Mouse (Mus musculus): ENCODE data around the gene Lrmda.

Lrmda gene

DNA sequence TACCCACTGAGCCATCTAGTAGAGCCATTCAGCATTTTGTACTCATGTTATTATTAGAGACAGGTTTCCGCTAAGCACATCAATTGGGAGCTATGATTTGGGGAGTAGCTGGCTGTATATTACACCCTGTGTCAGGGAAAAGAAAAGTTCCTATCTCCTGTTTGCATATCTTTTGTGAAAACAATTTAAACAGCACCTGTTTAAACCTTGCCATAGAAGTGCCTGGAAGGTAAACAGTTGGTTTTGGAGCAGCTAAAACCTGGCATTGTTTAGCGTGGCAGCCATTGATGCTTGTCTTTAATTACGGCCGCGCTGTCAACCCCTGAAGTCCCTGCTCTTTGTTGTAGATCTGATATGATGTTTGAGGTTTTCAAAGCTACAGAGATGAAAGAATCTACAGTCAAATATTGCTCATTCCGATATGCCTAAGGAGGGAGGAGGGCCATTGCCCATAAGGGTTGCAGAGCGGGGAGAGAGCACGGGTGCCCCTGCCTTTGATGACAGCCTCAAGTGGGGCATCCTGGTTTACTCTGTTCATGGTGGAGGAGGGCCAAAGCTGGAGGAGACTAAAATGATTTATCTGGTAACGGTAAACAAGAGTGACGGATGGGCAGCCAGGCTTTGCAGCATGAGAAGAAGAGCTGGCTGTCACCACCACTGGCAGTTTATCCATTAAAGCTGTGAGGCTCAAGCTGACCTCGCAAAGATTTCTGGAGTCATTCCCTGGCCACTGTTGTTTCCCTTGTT, 306.9 kb downstream of the Lrmda start:
- DNase-seq (ENCODE audit: low spot score in 2 of 2) = no peak

DNA sequence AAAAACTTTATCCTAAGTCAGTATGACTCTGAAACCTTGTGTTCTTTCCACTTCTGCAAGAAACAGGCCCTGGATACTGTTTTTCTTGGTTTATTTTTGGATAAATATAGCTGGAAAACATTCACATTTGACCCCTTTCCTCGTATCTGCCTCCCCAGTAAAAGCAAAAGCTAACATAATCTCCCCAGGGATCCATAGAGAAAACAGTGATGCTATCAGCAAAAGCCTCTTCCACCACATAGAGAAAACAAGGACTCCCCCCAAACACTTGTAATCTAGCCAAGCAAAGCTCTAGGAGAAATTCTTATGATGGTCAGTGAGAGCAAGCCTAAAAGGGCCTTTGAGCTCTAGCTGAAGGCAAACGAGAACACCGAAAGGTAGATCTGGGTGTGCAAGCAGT, 309.7 kb downstream of the Lrmda start:
- DNase-seq (ENCODE audit: low spot score in 2 of 2) = no peak

DNA sequence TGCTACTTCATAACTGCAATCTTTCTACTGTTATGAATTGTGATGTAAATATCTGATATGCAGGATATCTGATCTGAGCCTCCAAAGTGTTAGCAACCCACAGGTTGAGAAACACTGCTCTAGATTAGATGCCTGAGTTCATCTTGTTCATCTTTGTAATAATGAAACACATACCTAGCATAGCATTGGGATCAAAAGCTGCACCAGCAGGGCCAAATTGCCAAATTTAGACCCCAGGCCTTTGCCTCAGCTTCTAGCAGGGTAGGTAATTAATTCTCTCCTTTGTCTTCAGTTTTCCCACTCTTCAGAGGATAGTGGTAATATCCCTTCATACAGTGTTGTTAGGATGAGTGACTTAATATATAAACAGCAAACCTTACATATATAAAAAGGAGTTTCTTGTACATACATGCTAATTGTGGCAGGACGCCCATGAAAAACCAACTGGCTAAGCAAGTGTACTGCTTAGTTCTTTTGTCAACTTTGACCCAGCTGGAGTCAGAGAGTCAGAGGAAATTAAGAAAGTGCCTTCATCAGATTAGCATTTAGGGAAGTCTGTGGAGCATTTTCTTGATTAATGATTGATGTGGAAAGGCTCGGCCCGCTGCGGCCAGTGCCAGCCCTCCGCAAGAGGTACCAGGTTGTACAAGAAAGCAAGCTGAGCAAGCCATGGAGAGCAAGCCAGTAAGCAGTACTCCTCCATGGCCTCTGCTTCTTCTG, 315.7 kb downstream of the Lrmda start:
- DNase-seq (ENCODE audit: low spot score in 2 of 2) = no peak

DNA sequence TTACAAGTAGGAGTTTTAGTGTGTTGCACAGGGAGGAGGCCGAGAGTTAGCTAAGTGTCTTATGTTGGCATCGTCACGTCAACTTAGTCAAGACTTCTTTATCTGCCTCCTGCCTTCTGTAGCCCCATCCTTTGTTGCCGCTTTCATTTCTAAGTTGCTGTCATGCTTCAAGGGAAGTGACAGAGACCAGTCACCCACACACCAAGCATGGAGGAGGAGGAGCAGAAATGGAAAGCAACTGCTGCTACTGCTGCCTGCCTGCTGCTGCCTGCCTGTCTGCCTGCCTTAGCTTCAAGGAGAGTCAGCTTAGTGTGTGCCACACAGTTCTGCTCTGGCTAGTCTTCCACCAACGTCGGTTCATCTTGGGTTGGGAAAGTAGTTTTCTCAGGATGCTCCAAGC, 319.7 kb downstream of the Lrmda start:
- DNase-seq (ENCODE audit: low spot score in 2 of 2) = no peak

DNA sequence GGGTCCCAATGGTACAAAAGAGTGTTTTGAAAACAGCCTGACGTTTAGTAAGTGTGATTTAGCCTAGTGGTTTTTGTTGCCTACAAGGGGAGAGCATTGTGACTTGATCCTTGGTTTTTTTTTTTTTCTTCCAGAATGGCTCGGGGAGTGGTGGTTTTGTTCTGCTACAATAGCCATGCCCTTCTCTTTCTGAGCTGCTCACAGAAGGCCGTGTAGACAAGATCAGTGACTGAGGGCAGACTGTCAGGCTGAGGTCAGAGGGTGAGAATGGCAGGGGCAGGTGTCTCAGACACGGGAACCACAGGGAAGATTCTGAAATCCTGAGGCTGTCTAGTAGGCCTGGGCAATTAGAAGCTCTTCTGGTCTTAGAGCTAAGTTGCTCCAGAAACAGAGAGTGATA, 323.8 kb downstream of the Lrmda start:
- no peak for DNase-seq (ENCODE audit: low spot score in 2 of 2)

DNA sequence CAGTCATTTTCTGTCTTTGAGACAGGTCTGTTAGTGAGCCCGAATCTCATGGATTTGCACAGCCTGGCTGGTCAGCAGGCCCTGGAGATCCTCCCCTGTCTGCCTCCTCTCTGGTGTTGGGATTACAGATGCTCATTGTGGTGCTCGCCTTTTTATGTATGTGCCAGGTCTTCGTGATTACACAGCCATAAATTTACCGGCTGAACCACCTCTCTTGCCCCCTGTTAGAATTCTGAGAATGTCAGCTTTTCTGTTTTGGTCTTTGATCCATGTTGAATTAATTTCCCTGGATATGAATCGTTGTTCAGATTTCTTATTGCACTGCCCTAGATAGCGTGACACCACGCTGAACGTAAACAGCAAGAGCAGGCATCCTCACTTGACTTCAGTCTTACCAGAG, 325.7 kb downstream of the Lrmda start:
- DNase-seq (ENCODE audit: low spot score in 2 of 2) = no peak

DNA sequence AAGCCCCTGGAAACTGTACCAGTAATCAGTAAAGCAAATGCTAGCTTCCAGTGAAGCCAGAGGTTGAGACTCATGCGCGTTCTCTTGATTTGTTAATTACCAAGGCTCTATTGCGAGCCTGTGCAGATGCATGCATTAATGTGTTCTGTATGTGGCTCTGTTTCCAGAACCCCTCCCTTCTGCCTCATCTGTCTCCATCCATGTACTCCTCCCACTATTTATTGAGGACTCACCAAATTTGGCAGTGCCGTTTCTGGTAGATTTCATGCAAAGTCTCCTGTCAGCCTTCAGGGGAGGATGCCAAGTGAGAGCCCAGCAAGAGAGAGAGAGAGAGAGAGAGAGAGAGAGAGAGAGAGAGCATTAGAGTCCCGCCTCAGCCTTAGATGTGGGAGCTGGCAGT, 334.1 kb downstream of the Lrmda start:
- no peak for DNase-seq (ENCODE audit: low spot score in 2 of 2)

DNA sequence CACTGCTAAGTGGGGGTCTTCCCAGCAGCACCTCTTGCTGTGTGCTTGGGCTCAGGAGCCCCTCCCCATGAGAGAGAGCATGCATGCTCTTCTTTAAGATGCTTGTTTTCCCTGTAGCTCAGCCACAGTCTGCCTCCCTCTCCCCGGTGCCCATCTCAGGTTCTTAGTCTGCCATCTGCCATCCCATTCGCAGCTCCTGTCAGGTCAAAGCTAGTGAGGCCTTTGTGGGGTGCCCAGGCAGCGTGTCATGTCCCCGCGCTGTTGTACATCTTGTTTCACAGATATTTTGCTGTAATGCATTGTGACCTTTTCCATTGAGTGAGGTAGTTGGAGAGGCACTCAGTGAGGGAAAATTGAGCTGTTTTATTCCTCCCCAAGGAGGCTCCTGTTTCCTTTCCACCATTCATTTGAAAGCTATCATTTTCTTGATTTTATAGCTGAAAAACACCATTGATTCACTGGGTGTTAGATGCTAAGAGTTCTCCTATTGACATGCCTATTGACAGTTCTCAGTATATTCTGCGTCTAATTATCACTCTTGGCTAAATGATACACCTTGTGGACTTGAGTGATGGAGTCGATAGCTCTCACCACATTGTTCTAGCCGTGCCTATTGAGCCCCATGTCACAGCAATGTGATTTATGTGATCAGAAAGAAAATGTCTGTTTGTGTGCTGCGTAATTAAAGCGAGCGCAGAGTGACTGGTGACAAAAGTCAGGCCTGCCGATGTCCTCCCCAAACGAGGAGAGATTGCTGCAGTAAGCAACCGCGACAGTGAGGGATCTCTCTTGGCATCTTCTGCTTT, 335.5 kb downstream of the Lrmda start:
- DNase-seq (ENCODE audit: low spot score in 2 of 2) = no peak

DNA sequence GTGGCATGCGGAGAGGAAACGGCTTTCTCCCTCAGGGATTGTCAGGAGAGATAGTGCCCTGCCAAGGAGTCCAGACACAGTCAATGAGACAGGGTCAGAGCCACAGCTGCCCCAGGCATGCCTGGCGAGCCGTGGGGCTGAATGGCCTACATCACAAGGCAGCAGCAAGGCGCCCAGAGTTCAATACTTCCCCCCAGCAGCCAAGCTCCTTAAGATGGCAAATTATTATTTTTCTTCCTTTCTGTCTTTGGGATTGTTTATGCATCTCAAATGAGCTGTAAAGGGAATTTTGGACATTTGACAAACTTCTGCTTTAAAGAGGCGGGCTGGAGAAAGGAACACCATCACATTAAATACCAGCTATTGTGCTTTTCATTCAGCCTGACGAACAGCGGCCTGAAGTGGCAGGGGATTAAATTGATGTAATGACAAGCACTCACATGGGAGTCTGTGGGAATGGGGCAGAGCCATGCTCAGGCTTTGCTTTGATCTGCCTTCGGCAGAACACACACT, 338.5 kb downstream of the Lrmda start:
- DNase-seq (ENCODE audit: low spot score in 2 of 2) = no peak

DNA sequence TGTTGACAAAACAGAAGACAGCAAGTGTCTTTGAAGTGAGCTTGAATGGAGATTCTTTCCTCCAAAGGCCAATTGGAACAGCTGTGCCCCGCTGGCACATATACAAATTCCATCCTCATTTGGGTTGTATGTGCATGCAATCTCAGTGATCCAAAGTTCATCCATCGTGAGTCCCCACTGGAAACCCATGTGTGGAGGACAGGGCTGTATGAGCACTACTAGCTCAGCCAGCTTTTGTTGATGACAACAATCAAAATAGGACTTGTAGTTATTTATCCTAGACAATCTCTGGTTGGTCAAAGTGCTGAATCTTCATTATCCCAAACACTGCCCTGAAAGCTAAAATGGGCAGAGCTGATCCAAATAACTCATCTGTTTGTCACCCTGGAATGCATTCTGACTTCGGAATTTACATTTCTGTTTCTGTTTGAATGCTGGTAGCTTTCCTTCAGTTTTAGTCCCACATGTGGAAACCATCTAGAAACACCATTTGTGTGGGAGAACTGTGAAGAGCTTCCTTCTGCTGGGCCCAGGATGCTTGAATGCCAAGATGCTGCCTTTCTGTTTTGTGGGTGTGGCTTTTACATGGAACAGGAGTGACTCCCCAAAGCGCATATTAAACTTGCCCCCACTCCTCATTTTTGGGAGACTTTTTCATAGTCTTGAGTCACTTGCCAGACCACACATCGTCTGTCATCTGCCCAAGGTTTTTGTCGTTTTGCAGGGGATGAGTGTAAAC, 344.7 kb downstream of the Lrmda start:
- peak in 1 of 2 experiments; percentile 19 for DNase-seq (ENCODE audit: low spot score in 2 of 2)

DNA sequence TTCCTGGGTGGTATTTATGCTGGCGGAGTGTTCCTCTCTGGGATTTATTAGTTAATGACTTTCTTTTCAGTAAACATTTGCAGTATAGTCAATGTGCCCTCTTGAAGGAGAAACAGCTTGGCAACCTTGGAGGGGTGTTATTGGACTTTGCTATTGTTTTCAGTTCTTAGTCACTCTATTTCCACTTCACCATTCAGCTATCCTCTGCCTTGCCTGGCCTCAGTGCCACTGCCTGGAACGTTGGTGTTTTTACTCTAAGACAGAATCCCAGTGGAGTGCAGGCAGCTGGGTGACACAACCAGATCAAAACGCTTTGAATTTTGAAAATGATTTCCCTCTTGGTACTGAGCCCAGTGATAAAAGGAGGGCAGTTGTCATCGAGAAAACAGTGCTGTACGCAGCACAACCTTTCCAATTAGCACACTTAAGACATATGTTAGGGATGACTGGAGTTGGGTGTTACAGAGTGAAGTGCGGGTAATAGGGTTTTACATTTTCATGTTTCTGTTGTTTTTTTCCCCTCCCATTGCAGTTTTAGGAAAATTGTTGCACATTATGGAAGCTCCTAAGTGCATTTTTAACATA, 345.4 kb downstream of the Lrmda start:
- no peak for DNase-seq (ENCODE audit: low spot score in 2 of 2)

DNA sequence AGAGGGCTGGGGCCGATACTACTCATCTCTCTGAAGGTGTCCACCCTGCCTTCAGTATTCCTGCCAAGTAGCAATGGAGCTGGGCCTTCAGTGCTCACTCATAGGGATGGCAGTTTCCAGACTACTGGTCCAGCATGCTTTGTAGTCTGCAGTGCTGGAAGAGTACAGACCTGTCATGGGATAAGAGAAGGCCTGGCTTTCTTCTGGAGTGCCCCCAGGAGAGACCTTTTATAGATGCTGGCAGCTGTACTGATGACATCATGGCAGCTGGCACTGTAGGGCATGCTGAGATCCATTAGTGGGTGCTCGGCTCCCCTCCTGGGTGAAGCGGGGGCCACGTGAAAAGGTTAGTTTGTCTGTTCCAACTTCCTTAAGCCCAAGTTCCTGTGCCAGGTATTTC, 348.1 kb downstream of the Lrmda start:
- no peak for DNase-seq (ENCODE audit: low spot score in 2 of 2)

DNA sequence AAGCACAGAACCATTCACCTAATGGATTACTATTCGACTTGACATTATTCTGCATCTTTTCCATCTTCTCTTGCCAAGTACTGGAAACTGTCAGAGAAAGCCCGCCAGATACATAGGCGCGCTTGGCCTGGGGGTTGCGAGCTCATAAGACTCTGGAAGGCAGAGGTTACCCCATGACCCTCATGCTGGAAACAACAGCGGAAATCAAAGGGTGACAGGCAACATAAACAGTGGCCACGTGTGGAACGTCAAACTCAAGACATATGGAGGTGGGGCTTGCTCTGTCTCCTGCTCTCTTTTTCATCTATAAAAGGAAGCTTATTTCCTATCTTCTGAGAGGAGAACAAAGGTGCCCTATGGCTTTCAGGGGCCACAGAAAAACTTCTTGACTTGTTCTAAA, 351.6 kb downstream of the Lrmda start:
- DNase-seq (ENCODE audit: low spot score in 2 of 2) = no peak

DNA sequence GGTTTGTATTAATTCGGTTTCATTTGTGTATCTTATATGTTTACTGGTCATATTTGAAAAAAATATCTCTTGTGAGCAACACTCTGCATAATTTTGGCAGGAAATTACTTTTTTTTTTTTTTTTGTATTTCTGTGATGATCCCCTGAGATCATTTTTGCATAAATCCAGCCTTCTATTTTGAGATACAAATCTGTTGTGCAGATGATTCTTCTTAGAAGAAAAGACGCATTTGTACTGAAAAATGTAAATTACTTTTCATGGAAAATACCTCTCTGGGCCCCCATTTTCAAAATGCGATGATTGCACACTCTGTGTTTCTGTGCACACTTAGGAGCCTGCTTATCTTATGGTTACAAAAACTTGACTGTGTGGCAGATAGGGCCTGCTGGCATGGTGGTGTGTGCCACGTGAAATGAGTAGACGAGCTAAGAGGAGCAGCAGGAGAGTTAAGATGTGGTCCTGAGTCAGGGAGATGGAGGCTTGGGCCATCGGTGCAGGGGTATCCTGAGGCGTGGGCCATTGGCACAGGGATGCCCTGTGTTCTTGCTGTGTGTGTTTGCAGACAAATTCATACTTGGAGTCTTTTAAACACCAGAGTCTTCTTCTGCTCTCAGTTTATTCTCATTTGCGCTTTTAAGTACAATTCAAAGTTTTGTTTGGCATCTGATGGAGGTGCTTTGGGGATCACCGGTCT, 353.3 kb downstream of the Lrmda start:
- no peak for DNase-seq (ENCODE audit: low spot score in 2 of 2)

DNA sequence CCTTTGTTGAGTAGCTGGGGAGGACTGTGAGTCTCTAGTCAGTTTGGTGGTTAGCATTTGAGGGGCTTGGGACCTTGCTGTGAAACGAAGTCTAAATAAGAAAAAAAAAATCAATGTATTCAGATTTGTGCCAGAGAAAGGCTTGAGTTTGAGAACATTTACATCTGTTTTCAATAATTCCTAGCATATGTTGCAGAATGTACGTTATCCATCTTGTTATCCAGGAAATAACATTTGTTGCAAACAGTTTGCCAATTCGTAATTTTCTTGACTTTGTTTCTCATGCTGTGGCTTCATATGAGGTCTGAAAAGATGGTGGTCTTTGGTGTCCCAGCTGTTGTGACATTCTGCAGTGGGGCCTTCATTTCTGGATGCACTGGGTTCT, 353.8 kb downstream of the Lrmda start:
- no peak for DNase-seq (ENCODE audit: low spot score in 2 of 2)

DNA sequence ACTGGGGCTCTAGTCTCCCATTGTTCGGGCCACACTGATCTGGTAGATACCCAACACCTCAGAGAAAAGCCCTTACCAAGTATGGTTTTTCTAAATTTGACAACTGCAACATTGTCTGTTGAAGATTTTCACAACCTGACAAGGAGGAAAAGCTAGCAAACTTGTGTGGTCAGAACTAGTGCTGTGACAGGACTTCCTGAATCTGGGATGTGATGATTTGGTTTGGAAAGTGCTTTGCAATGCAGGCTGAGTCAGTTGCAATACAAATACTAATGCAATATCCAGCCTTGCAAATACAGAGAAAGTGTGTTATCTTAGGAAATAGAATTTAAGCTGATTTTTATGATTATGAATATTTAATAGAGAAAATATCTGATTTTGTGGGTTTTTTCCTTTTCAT, 357.6 kb downstream of the Lrmda start:
- no peak for DNase-seq (ENCODE audit: low spot score in 2 of 2)

DNA sequence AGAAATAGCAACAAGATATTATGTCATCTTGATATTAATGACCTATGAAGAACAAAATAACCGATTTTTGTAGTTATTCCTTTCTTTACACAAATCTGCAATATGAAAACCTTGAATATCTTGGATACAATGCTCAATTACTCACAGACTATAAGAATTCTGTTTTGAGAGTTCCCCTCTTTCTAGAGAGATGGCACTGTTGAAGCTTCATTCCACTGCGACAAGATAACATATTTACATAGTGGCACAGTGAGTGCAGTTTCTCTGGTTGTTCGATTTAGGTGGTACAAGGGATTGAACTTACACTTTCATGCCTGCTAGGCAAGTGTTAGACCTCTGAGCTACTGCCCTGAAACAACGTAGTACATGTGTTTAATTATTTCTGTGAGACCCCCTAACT, 362.6 kb downstream of the Lrmda start:
- no peak for DNase-seq (ENCODE audit: low spot score in 2 of 2)

DNA sequence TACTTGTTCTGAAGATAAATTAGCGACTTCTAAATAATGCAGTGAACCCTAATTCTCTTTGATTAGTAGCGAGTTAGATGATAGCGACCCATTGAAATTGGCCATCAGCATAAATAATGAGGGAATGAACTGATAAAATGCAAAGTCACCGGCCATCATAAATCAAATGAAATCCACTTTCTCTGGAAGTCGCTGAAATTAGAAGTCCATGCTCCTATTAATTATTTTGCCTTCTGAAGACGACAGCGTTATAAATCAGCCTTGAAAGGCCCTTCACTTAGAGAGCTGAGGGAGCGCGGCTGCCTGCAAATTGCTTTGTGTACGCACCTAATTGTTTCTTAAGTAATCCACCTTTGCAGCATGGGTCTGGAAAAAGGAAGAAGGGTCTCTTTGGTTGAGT, 374.1 kb downstream of the Lrmda start:
- no peak for DNase-seq (ENCODE audit: low spot score in 2 of 2)

DNA sequence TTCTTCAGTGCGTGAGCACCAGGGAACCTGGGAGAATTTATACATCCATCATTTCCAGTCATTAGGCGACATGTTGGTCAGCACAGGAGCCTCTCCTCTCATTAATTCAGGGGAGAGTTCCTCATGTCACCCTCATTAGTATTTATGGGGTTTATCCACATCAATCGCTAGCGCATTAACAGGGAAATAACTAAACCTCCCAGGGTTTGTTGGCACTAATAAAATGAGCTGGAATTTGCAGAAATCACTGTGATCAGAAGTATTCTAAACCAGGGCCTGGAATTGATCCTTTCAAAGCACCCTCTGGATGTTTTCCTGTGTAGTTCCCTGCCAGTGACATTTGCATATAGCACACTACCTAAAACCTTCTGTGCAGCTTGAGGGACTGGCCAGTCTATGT, 382.9 kb downstream of the Lrmda start:
- no peak for DNase-seq (ENCODE audit: low spot score in 2 of 2)

DNA sequence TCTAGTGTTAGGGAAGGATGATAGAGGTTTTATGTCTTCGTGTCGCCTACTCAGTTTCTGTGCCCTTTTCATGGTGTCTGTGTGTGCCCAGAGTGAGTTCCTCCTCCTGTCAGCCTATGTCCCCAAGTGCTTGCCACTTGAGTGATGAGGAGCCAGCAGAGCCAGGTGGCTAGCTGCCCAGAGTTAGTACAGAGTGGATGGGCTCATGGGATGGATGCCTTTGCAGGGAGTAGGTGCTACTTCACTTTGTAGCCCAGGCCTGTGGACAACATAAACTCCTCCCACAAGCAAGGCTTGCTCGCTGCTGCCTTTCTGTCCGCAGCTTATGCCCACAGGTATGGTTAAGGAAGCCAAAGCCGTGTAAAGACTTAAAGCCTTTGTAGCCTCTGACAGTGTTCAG, 387.1 kb downstream of the Lrmda start:
- no peak for DNase-seq (ENCODE audit: low spot score in 2 of 2)

DNA sequence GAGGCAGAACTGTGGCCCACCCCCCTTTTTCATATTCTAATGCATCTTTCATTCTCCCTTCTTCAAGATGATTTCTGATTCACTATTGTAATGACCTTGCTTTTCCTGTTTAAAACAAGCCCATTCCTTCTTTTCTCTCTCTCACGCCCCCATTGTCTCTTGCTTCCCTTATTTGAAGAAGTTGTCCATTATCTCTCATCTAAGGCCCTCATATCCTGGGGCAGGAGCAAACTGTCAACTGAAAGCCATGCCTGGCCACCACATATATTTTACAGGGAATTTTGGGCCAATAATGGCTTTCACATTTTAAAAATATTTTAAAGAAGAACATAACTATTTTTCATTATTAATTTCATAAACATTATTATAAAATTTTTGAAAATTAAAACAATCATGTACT, 391.3 kb downstream of the Lrmda start:
- DNase-seq (ENCODE audit: low spot score in 2 of 2) = no peak

Measured in frontal cortex, postnatal 10 days (tissue).